Mouse (Mus musculus) mesoderm, embryonic 11.5 days (tissue): ENCODE results near the gene Fam110a.

Experiments used
- DNase-seq: peaks from one replicate; pipeline ENCODE4 v3.0.0-alpha.2; 2012; ENCODE audit warnings: low read depth, low spot score

The Fam110a gene

DNA sequence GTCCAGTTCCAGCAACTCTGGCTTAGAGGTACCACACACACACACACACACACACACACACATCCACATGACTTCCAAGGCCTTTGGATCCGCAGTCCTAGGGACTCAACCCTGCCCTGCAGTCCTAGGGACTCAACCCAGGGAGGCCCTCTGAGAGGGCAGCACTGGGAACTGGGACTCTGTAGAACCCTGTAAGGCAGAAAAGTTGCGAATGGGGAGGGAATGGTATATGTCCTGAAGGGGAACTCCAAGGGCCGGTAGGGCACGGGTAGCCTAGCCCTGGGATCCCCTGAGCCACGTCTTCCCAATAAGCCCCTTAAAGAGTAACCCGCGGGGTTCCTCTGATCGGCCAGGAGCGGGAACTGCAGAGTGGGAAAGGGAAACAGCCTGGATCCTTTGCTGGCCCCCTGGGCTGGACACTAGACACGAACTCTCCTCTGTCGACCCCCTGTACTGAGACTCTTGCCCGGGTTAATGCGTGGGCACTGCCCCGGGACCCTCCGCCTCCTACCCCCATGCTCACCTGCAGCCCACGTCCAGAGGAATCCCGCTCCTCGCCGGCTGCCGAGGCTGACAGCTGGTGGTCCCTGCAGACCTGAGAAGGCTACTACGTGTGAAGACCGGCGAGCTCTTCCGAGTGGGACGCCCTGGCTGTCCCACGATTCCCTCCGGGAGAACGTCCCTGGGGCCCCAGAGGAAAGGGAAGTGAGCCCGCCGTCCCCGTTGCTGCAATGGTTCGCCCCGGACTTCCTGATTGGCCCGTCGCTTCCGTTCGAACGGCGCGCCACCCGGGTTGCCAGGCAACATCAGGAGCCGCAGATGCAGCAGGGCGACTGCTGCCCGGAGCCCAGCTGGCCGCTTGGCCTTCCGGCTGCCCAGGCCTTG lies at the start of gene Fam110a:
TSS of gene Fam110a (minus strand) at position 750 of the 885 bp plus-strand sequence.
- DNase-seq = peak; percentile 91

DNA sequence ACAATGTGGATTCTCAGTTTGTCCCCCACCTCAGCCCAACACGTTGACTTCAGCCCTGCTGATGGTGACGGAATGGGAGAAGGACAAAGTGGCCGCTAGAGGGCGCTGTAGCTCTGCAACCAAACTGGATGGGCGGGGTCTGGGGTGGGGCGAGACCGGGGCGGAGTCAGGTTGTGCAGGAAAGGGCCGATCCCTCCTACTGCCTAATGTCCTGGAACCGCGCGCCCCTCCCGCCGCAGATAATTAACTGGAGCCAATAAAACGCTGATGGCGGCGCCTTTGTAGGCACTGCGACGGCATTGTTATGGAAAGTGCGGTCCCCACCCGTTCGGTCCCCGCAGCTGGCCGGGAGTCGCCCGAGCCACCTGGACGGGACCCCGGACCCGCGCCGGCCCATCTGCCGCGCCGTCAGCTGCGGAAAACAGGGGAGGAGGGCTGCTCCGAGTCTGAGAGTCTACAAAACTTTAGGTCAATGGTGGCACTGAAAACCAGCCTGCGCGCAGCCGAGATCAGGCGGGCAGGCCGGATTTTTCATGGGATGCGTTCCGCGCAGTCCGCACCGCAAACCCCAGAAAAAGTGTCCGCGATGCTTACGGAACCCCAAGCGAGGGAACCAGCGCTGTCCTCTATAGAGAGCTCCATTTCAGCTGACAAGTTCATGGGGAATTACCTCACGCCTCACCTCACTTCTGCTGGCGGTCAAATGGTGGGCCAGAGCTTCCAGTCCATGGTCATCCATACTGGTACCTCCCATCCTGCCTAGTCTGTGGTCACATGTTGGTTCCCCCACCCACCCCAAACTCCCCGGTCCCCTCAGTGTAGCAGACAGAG lies 49.4 kb upstream of the Fam110a start:
- DNase-seq = peak; percentile 96

DNA sequence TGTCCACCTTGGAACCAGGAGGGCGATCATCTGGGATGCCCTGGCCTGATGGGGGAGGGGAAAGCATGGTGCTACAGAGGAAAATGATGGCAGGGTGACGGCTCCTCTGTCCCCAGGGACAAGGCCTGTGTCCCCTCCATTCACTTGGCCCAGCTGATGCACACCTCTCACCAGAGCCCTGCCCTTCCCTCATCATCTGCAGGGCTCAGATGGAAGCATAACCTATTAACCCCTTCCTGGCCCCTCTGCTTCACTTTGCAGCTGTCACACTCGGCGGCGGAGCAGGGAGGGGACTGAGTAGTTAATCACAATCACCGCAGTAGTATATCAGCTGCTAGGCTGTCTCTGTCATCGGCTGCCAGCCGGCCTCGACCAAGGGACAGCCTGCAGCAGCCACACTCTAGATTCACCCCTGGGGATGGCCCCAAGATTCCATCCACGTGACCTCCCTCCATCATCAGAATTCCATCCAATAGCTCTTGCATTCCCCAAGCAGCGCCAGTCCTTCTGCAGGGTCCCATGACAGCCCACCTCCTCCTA lies 44.9 kb upstream of the Fam110a start:
- peak; percentile 72 for DNase-seq

- no peak for DNase-seq
These were observed 42.0 kb upstream of the Fam110a start for GRCm38 (mm10) chr2:152022022-152022421.

- DNase-seq = peak; percentile 73
These were observed 40.2 kb upstream of the Fam110a start for GRCm38 (mm10) chr2:152020255-152020654.

DNA sequence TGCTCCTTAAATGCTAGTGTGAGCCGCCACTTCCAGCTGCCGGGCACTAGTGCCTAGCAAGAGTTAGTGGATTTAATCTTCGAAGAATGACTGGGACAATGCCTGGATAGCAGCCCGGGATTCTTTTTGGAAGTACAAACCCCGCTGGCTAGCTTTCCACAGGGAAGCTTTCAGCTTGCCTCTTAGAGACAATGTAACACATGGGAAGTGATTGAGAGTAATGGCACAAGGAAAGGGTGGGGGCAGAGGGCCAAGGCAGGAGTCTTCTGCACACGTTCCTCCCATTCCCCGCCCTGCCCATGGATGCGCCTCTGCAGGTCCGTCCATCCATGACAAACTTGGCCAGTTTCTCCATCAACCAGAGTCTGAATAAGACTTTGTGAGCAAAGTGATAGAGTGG lies 36.6 kb upstream of the Fam110a start:
- DNase-seq = no peak

GRCm38 (mm10) chr2:152015997-152016396 lies 36.0 kb upstream of the Fam110a start:
- no peak for DNase-seq

GRCm38 (mm10) chr2:152012701-152013100 lies 32.7 kb upstream of the Fam110a start:
- DNase-seq = no peak

DNA sequence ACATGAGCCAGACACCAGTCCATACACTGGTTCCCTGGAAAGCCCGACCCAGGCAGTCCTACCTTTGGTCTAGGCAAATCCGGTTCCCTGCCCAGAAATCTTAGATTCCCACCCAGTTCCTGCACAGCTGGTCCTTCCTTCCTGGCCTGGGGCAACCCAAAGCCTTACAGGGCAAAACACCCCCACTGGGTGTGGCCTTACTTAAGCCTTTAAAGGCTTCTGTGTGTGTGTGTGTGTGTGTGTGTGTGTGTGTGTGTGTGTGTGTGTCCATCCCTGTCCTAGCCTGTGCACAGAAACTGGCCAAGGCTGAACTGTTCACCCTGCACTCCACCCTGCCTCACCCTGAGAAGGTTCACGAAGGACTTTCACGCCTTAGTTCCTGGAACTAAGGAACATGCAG lies 32.2 kb upstream of the Fam110a start:
- DNase-seq = no peak

GRCm38 (mm10) chr2:152011724-152012123 lies 31.7 kb upstream of the Fam110a start:
- DNase-seq = no peak

- no peak for DNase-seq
These were observed 30.6 kb upstream of the Fam110a start for GRCm38 (mm10) chr2:152010661-152011060.

GRCm38 (mm10) chr2:152010251-152010650 lies 30.2 kb upstream of the Fam110a start:
- no peak for DNase-seq

DNA sequence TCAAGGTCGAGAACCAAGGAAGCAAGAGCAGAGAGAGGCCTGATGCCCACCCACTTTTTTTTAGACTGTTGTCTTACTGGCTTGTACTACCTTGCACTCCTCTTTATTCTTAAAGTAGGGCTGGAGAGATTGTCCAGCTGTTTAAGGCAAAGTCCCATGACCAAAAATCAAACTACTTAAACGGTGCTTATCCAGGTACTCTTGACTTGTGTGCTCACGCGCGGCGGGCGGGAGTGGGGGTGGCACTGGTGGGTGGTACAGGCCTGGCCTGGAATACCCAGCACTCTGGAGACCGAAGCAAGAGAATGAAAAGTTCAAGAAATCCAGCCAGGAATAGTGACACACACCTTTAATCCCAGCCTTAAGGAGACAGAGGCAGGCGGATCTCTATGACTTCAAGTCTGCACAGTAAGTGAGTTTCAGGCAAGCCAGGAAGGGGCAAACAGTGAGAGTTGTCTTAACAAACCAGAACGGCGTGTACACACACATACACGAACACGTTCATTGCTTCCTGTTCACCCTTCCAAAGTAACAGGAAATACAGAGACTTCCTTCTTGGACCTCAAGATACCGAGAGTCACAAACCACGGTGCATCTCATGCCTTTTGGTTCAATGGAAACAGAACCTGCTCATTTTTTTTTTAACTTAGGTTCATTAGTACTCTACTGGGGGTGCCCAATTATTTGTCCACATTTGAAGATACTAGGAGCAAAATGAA lies 29.2 kb upstream of the Fam110a start:
- DNase-seq = no peak

DNA sequence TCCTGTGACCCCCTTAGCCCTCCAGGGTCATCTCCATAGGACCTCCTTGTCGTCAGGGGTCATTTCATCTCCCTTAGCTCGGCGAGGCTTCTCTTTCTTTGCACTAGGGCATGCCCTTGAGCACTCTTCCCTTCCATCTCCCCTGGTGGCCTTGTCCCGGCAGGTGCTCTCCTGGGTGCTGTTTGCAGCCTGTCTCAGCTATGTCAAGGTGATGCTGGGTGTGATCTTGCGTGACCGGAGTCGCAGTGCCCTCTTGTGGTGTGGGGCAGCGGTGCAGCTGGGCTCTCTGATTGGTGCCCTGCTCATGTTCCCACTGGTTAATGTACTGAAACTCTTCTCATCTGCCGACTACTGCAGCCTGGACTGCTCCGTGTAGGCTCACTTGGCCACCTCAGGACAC lies 27.8 kb upstream of the Fam110a start:
- no peak for DNase-seq

GRCm38 (mm10) chr2:152002529-152002928 lies 22.5 kb upstream of the Fam110a start:
- no peak for DNase-seq

- DNase-seq = no peak
These were observed 20.7 kb upstream of the Fam110a start for GRCm38 (mm10) chr2:152000735-152001134.

- DNase-seq = no peak
These were observed 20.3 kb upstream of the Fam110a start for GRCm38 (mm10) chr2:152000291-152000679.

DNA sequence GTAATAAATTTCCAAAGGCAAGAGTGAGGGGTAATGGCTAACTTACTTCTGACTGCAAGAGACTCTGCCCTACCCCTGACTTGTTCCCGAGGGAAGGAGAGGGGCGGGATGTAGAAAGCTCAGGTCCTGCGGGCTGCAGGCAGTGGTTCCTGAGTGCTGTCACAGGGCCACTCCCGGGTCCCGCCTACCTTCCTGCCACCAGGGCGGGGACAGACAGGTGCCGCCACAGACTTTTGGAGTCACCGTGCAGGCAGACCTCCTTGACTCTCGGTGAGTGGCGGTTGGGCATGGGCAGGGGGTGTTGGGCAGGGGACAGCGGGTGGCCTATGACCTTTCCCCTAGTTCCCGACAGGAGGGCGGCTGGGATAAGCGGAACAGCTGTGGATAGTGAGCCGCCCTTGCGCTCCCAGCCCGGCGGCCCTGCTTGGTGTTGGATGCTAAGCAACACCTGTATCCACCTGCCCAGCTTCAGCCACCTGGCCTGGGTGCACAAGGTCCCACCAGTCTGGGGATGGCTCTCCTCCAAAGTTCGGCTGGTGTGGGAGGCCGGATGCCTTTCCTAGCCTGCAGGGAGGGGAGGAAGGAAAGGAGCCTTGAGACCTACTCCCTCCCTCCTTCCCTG lies 19.8 kb upstream of the Fam110a start:
- DNase-seq = no peak

DNA sequence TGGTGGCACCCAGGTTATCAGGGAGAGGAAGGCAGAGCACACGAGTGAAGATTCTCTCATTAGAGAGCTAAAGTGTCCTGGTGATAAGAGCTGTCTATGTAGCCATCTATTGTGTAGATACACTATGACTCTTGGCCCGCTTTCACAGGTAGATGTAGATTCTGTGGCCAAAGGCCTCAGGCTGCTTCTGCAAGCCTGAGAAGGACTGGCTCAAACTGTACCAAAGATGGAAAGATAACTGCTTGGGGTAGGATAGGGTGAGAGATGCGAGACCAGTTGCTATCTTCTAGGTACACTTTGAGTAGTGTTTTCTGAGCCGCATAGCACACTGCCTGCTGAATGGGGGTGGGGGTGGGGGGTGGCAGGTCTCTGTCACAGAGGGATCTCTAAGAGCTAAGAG lies 18.9 kb upstream of the Fam110a start:
- no peak for DNase-seq

- no peak for DNase-seq
These were observed 18.5 kb upstream of the Fam110a start for GRCm38 (mm10) chr2:151998505-151998899.

GRCm38 (mm10) chr2:151997776-151998504 lies 17.9 kb upstream of the Fam110a start:
- DNase-seq = no peak
